Mouse (Mus musculus): ENCODE results near the gene Zfp345. TPM values are rescaled to one million over a fixed set of nuclear protein-coding genes. Genes with fewer than 3 reads are reported as not detected.
"Not testable (repeated sequence)": the region's sequence is repeated elsewhere in the genome, so short reads cannot be mapped to it uniquely, and the experiment has no call there.

Gene Zfp345
- polyA plus RNA-seq (2015; fragmentation: Nextera tagmentation; extraction: Ambion mirVana): not detected in 2 replicates

GRCm38 (mm10) chr2:150484939-150485778, at the start of gene Zfp345:
Gene Zfp345 (minus strand): TSS chr2:150485091.
- 67% methylated on average over 7 of the region's 8 CpGs for WGBS
- not testable (repeated sequence) for H3K4me3 ChIP-seq (ENCODE audit: low read depth, low read length); H3K4me2 ChIP-seq (replicated peaks; ENCODE audit: low read depth, low read length); H3K36me3 ChIP-seq (ENCODE audit: insufficient read depth, low read length); H3K9ac ChIP-seq (replicated peaks; ENCODE audit: low read depth); H3K4me1 ChIP-seq (ENCODE audit: insufficient read depth, low read depth, low read length); ATAC-seq; DNase-seq (ENCODE audit: low spot score); H3K27ac ChIP-seq (ENCODE audit: low read length); H3K9me3 ChIP-seq (ENCODE audit: low read length); H3K27me3 ChIP-seq (replicated peaks; ENCODE audit: insufficient read depth, low read length)

DNA sequence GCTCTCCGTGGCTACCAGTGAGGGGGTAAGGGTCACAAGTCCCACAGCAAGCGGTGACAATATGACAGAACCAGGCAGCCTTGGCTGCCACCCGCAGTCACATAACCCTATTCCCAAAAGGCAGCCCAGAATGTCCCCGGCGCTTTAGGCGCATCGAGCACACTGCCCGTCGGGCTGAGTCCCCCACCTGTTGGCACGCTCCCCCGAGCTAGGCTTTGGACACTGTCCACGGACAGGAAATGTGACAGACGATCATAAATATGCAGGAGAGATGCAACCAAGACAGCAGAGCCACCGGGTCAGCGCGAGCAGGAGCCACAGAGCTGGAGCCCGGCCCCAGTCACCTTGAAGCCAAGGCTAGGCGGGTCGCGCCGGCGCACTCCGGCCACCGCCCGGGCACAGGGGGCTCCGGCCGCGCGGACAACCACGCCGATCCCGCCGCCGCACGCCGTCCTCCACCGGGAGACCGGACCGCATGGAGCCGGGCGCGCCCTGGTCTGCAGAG, 40.9 kb upstream of the Zfp345 start:
- Histone ChIP-seq H3K9me3 (ENCODE audit: low read length) (no peaks in the 10 kb centered on the region), H3K36me3 (ENCODE audit: insufficient read depth, low read length) (no peaks in the 10 kb centered on the region), H3K27me3 (replicated peaks; ENCODE audit: insufficient read depth, low read length) (no peaks in the 10 kb centered on the region), H3K4me3 (ENCODE audit: low read depth, low read length) (peak overlapping the region; percentile 20; the same call in 1 of the 2 replicates), H3K4me1 (ENCODE audit: insufficient read depth, low read depth, low read length) (no peaks in the 10 kb centered on the region), H3K27ac (ENCODE audit: low read length) (no peak overlapping the region), H3K9ac (replicated peaks; ENCODE audit: low read depth) (no peak overlapping the region), H3K4me2 (replicated peaks; ENCODE audit: low read depth, low read length) (peak overlapping the region; percentile 43)
- 2% methylated on average over 42 of the region's 42 CpGs for WGBS
- no peak for TF ChIP-seq EP300 (IDR thresholded peaks at IDR 0.05)
- no peak for TF ChIP-seq CTCF (IDR thresholded peaks at IDR 0.05)
- no peak for ATAC-seq
- DNase-seq (ENCODE audit: low spot score): no peak

- TF ChIP-seq CTCF (IDR thresholded peaks at IDR 0.05) (no peak), EP300 (IDR thresholded peaks at IDR 0.05) (no peak)
- no peaks in the 10 kb centered on the region for H3K4me1 ChIP-seq (ENCODE audit: insufficient read depth, low read depth, low read length)
- no peaks in the 10 kb centered on the region for H3K36me3 ChIP-seq (ENCODE audit: insufficient read depth, low read length)
- H3K27me3 ChIP-seq (replicated peaks; ENCODE audit: insufficient read depth, low read length): no peaks in the 10 kb centered on the region
- no peaks in the 10 kb centered on the region for H3K9me3 ChIP-seq (ENCODE audit: low read length)
- H3K4me2 ChIP-seq (replicated peaks; ENCODE audit: low read depth, low read length): no peak overlapping the region
- H3K4me3 ChIP-seq (ENCODE audit: low read depth, low read length): no peak overlapping the region
- ATAC-seq (no peak), DNase-seq (ENCODE audit: low spot score) (no peak)
- 70% methylated on average over 3 of the region's 3 CpGs for WGBS
- H3K27ac ChIP-seq (ENCODE audit: low read length): no peak overlapping the region
- no peak overlapping the region for H3K9ac ChIP-seq (replicated peaks; ENCODE audit: low read depth)
These were observed 27.9 kb upstream of the Zfp345 start for GRCm38 (mm10) chr2:150512837-150513236.

GRCm38 (mm10) chr2:150500124-150500973, 15.5 kb upstream of the Zfp345 start:
- not testable (repeated sequence) for H3K27ac ChIP-seq (ENCODE audit: low read length); H3K9me3 ChIP-seq (ENCODE audit: low read length); H3K27me3 ChIP-seq (replicated peaks; ENCODE audit: insufficient read depth, low read length); H3K4me1 ChIP-seq (ENCODE audit: insufficient read depth, low read depth, low read length); H3K36me3 ChIP-seq (ENCODE audit: insufficient read depth, low read length); ATAC-seq; DNase-seq (ENCODE audit: low spot score); H3K4me3 ChIP-seq (ENCODE audit: low read depth, low read length); H3K9ac ChIP-seq (replicated peaks; ENCODE audit: low read depth)
- H3K4me2 ChIP-seq (replicated peaks; ENCODE audit: low read depth, low read length): peak overlapping the region; percentile 25; the same call in 1 of the 2 replicates
- 41% methylated on average over 59 of the region's 60 CpGs for WGBS

GRCm38 (mm10) chr2:150493031-150493430, 8.1 kb upstream of the Zfp345 start:
- Histone ChIP-seq H3K27me3 (replicated peaks; ENCODE audit: insufficient read depth, low read length) (no peaks in the 10 kb centered on the region), H3K9me3 (ENCODE audit: low read length) (no peaks in the 10 kb centered on the region), H3K27ac (ENCODE audit: low read length) (no peak overlapping the region), H3K4me3 (ENCODE audit: low read depth, low read length) (no peak overlapping the region), H3K36me3 (ENCODE audit: insufficient read depth, low read length) (no peaks in the 10 kb centered on the region), H3K4me1 (ENCODE audit: insufficient read depth, low read depth, low read length) (no peaks in the 10 kb centered on the region), H3K9ac (replicated peaks; ENCODE audit: low read depth) (no peak overlapping the region), H3K4me2 (replicated peaks; ENCODE audit: low read depth, low read length) (no peak overlapping the region)
- no peak for DNase-seq (ENCODE audit: low spot score)
- WGBS: 74% methylated on average over 2 of the region's 2 CpGs
- TF ChIP-seq CTCF (IDR thresholded peaks at IDR 0.05) (no peak), EP300 (IDR thresholded peaks at IDR 0.05) (no peak)
- no peak for ATAC-seq

- Histone ChIP-seq H3K4me2 (replicated peaks; ENCODE audit: low read depth, low read length) (peak within 1 kb of the TSS; percentile 51), H3K4me3 (ENCODE audit: low read depth, low read length) (peak within 1 kb of the TSS; percentile 33)
- H3K27ac ChIP-seq (ENCODE audit: low read length); H3K9me3 ChIP-seq (ENCODE audit: low read length); H3K4me1 ChIP-seq (ENCODE audit: insufficient read depth, low read depth, low read length); H3K36me3 ChIP-seq (ENCODE audit: insufficient read depth, low read length); H3K27me3 ChIP-seq (replicated peaks; ENCODE audit: insufficient read depth, low read length); H3K9ac ChIP-seq (replicated peaks; ENCODE audit: low read depth): not testable (repeated sequence)
- under 1% methylated on average over 18 of the region's 18 CpGs for WGBS
- peak; percentile 49 for DNase-seq (ENCODE audit: low spot score)
- ATAC-seq: peak; percentile 100
These were observed 33.5 kb downstream of the Zfp345 start, which contains the start of gene Zfp442 for GRCm38 (mm10) chr2:150451180-150451919. Gene Zfp442 (minus strand): TSS chr2:150451486.

- not testable (repeated sequence) for H3K9ac ChIP-seq (replicated peaks; ENCODE audit: low read depth); H3K9me3 ChIP-seq (ENCODE audit: low read length); H3K36me3 ChIP-seq (ENCODE audit: insufficient read depth, low read length); ATAC-seq; DNase-seq (ENCODE audit: low spot score); H3K27me3 ChIP-seq (replicated peaks; ENCODE audit: insufficient read depth, low read length); H3K27ac ChIP-seq (ENCODE audit: low read length); H3K4me1 ChIP-seq (ENCODE audit: insufficient read depth, low read depth, low read length); H3K4me2 ChIP-seq (replicated peaks; ENCODE audit: low read depth, low read length); H3K4me3 ChIP-seq (ENCODE audit: low read depth, low read length)
- 82% methylated on average over 1 of the region's 1 CpGs for WGBS
These were observed 45.8 kb downstream of the Zfp345 start for GRCm38 (mm10) chr2:150439084-150439483.

Data from lung, postnatal 0 days (tissue).